Mouse (Mus musculus) E14TG2a.4 (cell line): Measurements from ENCODE around the gene Tmem263.

ENCODE experiments used
- H3K27me3 ChIP-seq: 2 replicates; pipeline ENCODE4 v1.6.1; 2014; ENCODE audit warnings: low read length, control low read depth; ENCODE audit not compliant: insufficient read depth
- H3K36me3 ChIP-seq: 2 replicates; pipeline ENCODE4 v1.6.1; 2014; ENCODE audit warnings: low read length, control low read depth; ENCODE audit not compliant: insufficient read depth
- H3K4me1 ChIP-seq: replicated peaks from 2 replicates; pipeline ENCODE4 v1.6.1; 2014; ENCODE audit warnings: low read depth, low read length, control low read depth
- H3K4me3 ChIP-seq: replicated peaks from 2 replicates; pipeline ENCODE4 v1.5.1; 2014; ENCODE audit warnings: mild to moderate bottlenecking, low read length
- H3K9me3 ChIP-seq: 2 replicates; pipeline ENCODE4 v1.6.1; 2014; ENCODE audit warnings: low read length, control low read depth
- CTCF ChIP-seq: conservative IDR thresholded peaks from 2 replicates; pipeline ENCODE4 v1.5.1; 2014; ENCODE audit warnings: low read length
- NANOG ChIP-seq: IDR thresholded peaks from 2 replicates; pipeline ENCODE4 v1.6.1; 2014; ENCODE audit warnings: borderline replicate concordance, low read length, mixed read lengths
- POU5F1 ChIP-seq: IDR thresholded peaks from 2 replicates; pipeline ENCODE4 v1.6.1; 2014; ENCODE audit warnings: low read length, borderline replicate concordance

Gene Tmem263

GRCm38 (mm10) chr10:85128453-85128852 lies 26.0 kb downstream of the Tmem263 start:
- Histone ChIP-seq H3K36me3 (peaks cover 47% of the 10 kb centered on the region), H3K27me3 (no peaks in the 10 kb centered on the region), H3K4me1 (peaks cover 29% of the 10 kb centered on the region), H3K4me3 (peak overlapping the region; percentile 89), H3K9me3 (no peaks in the 10 kb centered on the region)
- no peak for TF ChIP-seq NANOG
- no peak for TF ChIP-seq CTCF
- no peak for TF ChIP-seq POU5F1

GRCm38 (mm10) chr10:85136573-85136972 lies 34.1 kb downstream of the Tmem263 start:
- peaks cover 42% of the 10 kb centered on the region for H3K4me1 ChIP-seq
- no peaks in the 10 kb centered on the region for H3K9me3 ChIP-seq
- H3K36me3 ChIP-seq, result peaks cover 32% of the 10 kb centered on the region
- H3K4me3 ChIP-seq, result no peak overlapping the region
- no peaks in the 10 kb centered on the region for H3K27me3 ChIP-seq
- TF ChIP-seq CTCF (no peak), NANOG (no peak), POU5F1 (no peak)

- TF ChIP-seq CTCF (no peak), NANOG (no peak), POU5F1 (no peak)
- peaks cover 54% of the 10 kb centered on the region for H3K36me3 ChIP-seq
- no peaks in the 10 kb centered on the region for H3K9me3 ChIP-seq
- H3K27me3 ChIP-seq, result no peaks in the 10 kb centered on the region
- H3K4me3 ChIP-seq, result no peak overlapping the region
- peaks cover 33% of the 10 kb centered on the region for H3K4me1 ChIP-seq
Measured at GRCm38 (mm10) chr10:85141465-85141864, 39.0 kb downstream of the Tmem263 start.

GRCm38 (mm10) chr10:85146282-85146681 lies 43.9 kb downstream of the Tmem263 start:
- H3K4me1 ChIP-seq, result peaks cover 13% of the 10 kb centered on the region
- no peaks in the 10 kb centered on the region for H3K27me3 ChIP-seq
- no peaks in the 10 kb centered on the region for H3K9me3 ChIP-seq
- H3K4me3 ChIP-seq, result no peak overlapping the region
- H3K36me3 ChIP-seq, result peaks cover 70% of the 10 kb centered on the region
- TF ChIP-seq NANOG (no peak), CTCF (no peak)

DNA sequence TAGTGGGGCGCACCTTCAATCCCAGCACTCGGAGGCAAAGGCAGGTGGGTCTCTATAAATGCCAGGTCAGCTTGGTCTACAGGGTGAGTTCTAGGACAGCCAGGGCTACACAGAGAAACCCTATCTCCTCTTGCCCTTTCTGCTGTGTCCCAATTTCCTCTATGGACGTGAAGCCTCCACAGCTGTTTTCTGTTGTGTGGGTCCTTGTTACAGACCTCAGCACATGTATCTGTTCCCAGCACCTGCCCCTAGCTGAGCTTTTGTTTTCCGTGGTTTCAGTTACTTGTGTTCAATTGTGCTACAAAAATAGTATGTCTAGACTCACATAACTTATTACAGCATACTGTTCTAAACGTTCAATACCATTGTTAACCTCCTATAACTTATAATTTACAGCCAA lies 46.8 kb downstream of the Tmem263 start:
- TF ChIP-seq CTCF (no peak), NANOG (no peak), POU5F1 (no peak)
- no peak overlapping the region for H3K4me3 ChIP-seq
- H3K36me3 ChIP-seq, result peaks cover 44% of the 10 kb centered on the region
- no peaks in the 10 kb centered on the region for H3K9me3 ChIP-seq
- peaks cover 9% of the 10 kb centered on the region for H3K4me1 ChIP-seq
- H3K27me3 ChIP-seq, result no peaks in the 10 kb centered on the region

DNA sequence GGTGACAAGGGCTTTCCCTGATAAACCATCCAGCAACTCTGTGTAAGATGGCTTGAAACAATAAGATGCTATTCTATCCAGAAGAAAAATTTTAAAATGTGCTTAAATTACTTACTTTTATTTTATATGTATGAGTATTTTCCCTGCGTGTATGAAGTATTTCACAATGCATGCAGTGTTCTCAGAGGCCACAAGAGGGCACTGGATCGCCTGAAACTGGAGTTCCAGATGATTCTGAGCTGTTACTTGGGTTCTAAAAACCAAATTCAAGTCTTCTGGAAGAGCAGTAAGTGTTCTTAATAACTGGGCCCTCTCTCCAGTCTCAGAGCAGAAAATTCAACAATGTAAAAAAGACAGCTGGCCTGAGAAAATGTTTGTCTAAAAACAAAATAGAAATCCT lies 51.8 kb downstream of the Tmem263 start:
- peaks cover 12% of the 10 kb centered on the region for H3K36me3 ChIP-seq
- H3K9me3 ChIP-seq, result no peaks in the 10 kb centered on the region
- TF ChIP-seq CTCF, result peak; percentile 84
- no peak for TF ChIP-seq POU5F1

DNA sequence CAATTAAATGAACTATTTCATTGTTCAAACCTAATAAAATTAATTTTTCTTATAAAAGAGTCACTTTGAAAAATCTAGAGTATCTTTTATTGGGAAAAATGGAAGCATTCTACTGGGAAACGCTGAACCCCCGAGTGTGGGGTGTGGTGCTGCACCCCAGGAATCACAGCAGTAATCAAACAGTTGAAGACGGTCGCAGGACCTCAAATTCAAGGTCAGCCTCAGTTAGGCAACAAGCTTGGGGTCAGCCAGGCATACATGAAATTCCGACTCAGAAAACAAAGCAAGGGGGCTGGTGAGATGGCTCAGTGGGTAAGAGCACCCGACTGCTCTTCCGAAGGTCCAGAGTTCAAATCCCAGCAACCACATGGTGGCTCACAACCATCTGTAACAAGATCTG lies 55.0 kb downstream of the Tmem263 start:
- H3K4me1 ChIP-seq, result peaks cover 6% of the 10 kb centered on the region
- no peak for TF ChIP-seq CTCF
- no peak for TF ChIP-seq POU5F1
- TF ChIP-seq NANOG, result no peak

More for the DNA sequence above, 51.8 kb downstream of the Tmem263 start:
- H3K27me3 ChIP-seq, result no peaks in the 10 kb centered on the region
- no peak overlapping the region for H3K4me3 ChIP-seq
- peaks cover 6% of the 10 kb centered on the region for H3K4me1 ChIP-seq

GRCm38 (mm10) chr10:85159989-85160619 lies 57.7 kb downstream of the Tmem263 start:
- TF ChIP-seq POU5F1, result no peak
- no peak for TF ChIP-seq CTCF
- no peak for TF ChIP-seq NANOG
- H3K9me3 ChIP-seq, result no peaks in the 10 kb centered on the region

More for the DNA sequence above, 55.0 kb downstream of the Tmem263 start:
- Histone ChIP-seq H3K27me3 (no peaks in the 10 kb centered on the region), H3K4me3 (no peak overlapping the region), H3K36me3 (no peaks in the 10 kb centered on the region), H3K9me3 (no peaks in the 10 kb centered on the region)

More at GRCm38 (mm10) chr10:85159989-85160619, 57.7 kb downstream of the Tmem263 start:
- Histone ChIP-seq H3K4me3 (no peak overlapping the region), H3K4me1 (peaks cover 9% of the 10 kb centered on the region), H3K27me3 (no peaks in the 10 kb centered on the region), H3K36me3 (no peaks in the 10 kb centered on the region)
